ENCODE assay signal across 12 mouse cellular contexts in the genomic region with DNA sequence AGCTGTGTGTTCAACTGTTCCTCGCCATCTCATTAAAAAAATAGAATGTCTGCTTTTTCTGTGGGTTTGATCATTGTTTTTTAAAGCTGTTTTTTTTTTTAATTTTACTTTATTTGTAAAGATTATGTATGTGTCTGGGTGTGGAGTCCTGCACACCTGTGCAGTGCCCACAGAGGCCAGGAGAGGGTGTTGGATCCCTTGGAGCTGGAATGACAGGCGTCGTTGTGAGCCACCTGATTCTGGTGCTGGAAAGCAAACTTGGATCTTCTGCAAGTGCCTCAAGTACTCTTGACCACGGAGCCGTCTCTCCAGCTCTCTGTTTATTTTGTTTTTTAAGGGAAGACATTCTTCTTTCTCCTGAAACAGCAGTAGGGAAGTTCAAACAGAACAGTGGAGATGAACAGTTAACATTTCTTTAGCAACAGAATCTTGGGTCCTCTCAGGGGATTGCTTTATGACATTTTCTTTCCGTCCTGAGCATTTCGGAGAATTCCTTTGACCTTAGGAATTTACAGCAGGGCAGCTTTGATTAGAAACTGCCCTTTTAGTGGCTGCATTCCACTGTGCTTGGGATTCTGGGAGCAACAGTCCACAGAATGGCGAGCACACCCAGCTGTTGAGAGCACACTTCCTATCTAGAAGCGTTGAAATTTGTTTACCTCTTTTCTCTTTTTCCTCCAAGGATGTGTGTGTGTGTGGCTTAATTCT. TPM values are rescaled to one million over a fixed set of nuclear protein-coding genes. Genes with fewer than 3 reads are reported as not detected.
DNase-seq lines count a peak whose midpoint lies in the region; ATAC-seq and TF ChIP-seq lines count a peak whose summit lies in the region.
"Had no signal": no experiment of that assay in that cellular context is flagged by ENCODE, and none has a peak within 500 bp of the region (broad histone marks: within the 10 kb centered on the region; RNA-seq: fewer than 3 reads in every experiment).

No protein-coding gene starts in this region.

- no peaks in the 10 kb centered on the region for H3K4me1 ChIP-seq in intestine, postnatal 0 days (replicated peaks; ENCODE audit: control insufficient read depth, insufficient read depth, low read length)
- H3K4me1 ChIP-seq: neural tube, embryonic 12.5 days had no signal

- H3K9ac ChIP-seq in intestine, postnatal 0 days (ENCODE audit: low read depth, low read length), result no peak overlapping the region
- H3K9ac ChIP-seq: liver, postnatal 0 days; neural tube, embryonic 12.5 days had no signal

- H3K36me3 ChIP-seq in intestine, postnatal 0 days (ENCODE audit: control insufficient read depth, insufficient read depth), result no peaks in the 10 kb centered on the region
- H3K36me3 ChIP-seq: G1E; neural tube, embryonic 12.5 days had no signal

- peak; percentile 24 for DNase-seq in kidney, adult 9 months
- no peak for DNase-seq in kidney, adult 18-20 months
- DNase-seq in embryo, embryonic 10 days (ENCODE audit: low spot score), result peak; percentile 59
- peak; percentile 69 for DNase-seq in mesoderm, embryonic 11.5 days (ENCODE audit: low read depth, low spot score)
- DNase-seq in right cerebral cortex, adult 18-20 months, result no peak
- no peak for DNase-seq in frontal cortex, postnatal 10 days (ENCODE audit: low spot score in 2 of 2)
- DNase-seq in layer of hippocampus, postnatal 25 days (ENCODE audit: extremely low spot score in 1 of 2, low spot score in 1 of 2), result no peak
- DNase-seq: liver, postnatal 0 days had no signal

- no peak overlapping the region; the same call in 1 of the 2 replicates for H3K4me2 ChIP-seq in intestine, postnatal 0 days (replicated peaks; ENCODE audit: low read depth)
- H3K4me2 ChIP-seq: neural tube, embryonic 12.5 days had no signal

- H3K27me3 ChIP-seq in intestine, postnatal 0 days (replicated peaks; ENCODE audit: control insufficient read depth, insufficient read depth, low read length), result no peaks in the 10 kb centered on the region
- H3K27me3 ChIP-seq: neural tube, embryonic 12.5 days had no signal

- no peak overlapping the region for H3K27ac ChIP-seq in intestine, postnatal 0 days (ENCODE audit: low read depth, low read length)
- H3K27ac ChIP-seq: neural tube, embryonic 12.5 days had no signal

- TF ChIP-seq CTCF in intestine, postnatal 0 days (IDR thresholded peaks at IDR 0.05; ENCODE audit: low read depth), result peak; percentile 42

- no peaks in the 10 kb centered on the region for H3K9me3 ChIP-seq in intestine, postnatal 0 days (ENCODE audit: control insufficient read depth)
- H3K9me3 ChIP-seq: neural tube, embryonic 12.5 days had no signal

- ATAC-seq in intestine, postnatal 0 days, result no peak
- ATAC-seq: liver, postnatal 0 days had no signal

- whole genome bisulfite sequencing in intestine, postnatal 0 days, result 13% methylated on average over 9 of the region's 9 CpGs

- no peak overlapping the region for H3K4me3 ChIP-seq in intestine, postnatal 0 days (ENCODE audit: low read depth, low read length)
- H3K4me3 ChIP-seq: erythroblast, embryonic 14.5 days; neural tube, embryonic 12.5 days had no signal

RNA-seq across cellular contexts. Expression of a gene that starts 39.9 kb away (rescaled TPM):
- polyA plus RNA-seq in intestine, postnatal 0 days (2015; fragmentation: Nextera tagmentation; extraction: Ambion mirVana), result 49.1 and 54.0 TPM in 2 replicates
- total RNA-seq in layer of hippocampus, postnatal 25 days (2021), result 10 to 100 TPM; 21.8 to 23.6 TPM
- polyA plus RNA-seq: G1E had no signal

Comparison
In these comparisons a context has a peak if more than half of its experiments do, and no peak if none do; other contexts are left out.
1. DNase-seq: peak in kidney, adult 9 months (single experiment), embryo, embryonic 10 days (single experiment) and mesoderm, embryonic 11.5 days (single experiment); none in kidney, adult 18-20 months (single experiment), right cerebral cortex, adult 18-20 months (single experiment), frontal cortex, postnatal 10 days (0 of 2) and layer of hippocampus, postnatal 25 days (0 of 2).